Mouse (Mus musculus): ENCODE data around the gene Chrdl1. TPM values are rescaled to one million over a fixed set of nuclear protein-coding genes. Genes with fewer than 3 reads are reported as not detected.

The Chrdl1 gene
- polyA plus RNA-seq, 1 experiment from 2014 or later = 20.4 TPM

- peaks cover 14% of the 10 kb centered on the region; the same call in 1 of the 2 replicates for H3K27me3 ChIP-seq
- ATAC-seq (ENCODE audit: insufficient number of reproducible peaks, insufficient read depth, low FRiP score, low TSS enrichment, low read depth) = no peak
- no peaks in the 10 kb centered on the region for H3K4me1 ChIP-seq (replicated peaks)
- no peak overlapping the region for H3K4me3 ChIP-seq (replicated peaks)
- no peaks in the 10 kb centered on the region for H3K9me3 ChIP-seq
- no peaks in the 10 kb centered on the region for H3K36me3 ChIP-seq
- no peak overlapping the region for H3K4me2 ChIP-seq
- H3K27ac ChIP-seq = no peak overlapping the region
- WGBS = 86% methylated on average over 3 of the region's 3 CpGs
- H3K9ac ChIP-seq (replicated peaks) = no peak overlapping the region
These were observed 80.9 kb downstream of the Chrdl1 start for GRCm38 (mm10) chrX:143313166-143313565.

- no peak overlapping the region for H3K27ac ChIP-seq
- H3K4me1 ChIP-seq (replicated peaks) = no peaks in the 10 kb centered on the region
- peaks cover 17% of the 10 kb centered on the region for H3K27me3 ChIP-seq
- no peak for ATAC-seq (ENCODE audit: insufficient number of reproducible peaks, insufficient read depth, low FRiP score, low TSS enrichment, low read depth)
- no peak overlapping the region for H3K9ac ChIP-seq (replicated peaks)
- 92% methylated on average over 2 of the region's 2 CpGs for WGBS
- no peak overlapping the region for H3K4me2 ChIP-seq
- no peaks in the 10 kb centered on the region for H3K9me3 ChIP-seq
- no peak overlapping the region for H3K4me3 ChIP-seq (replicated peaks)
- no peaks in the 10 kb centered on the region for H3K36me3 ChIP-seq
These were observed 99.3 kb downstream of the Chrdl1 start for GRCm38 (mm10) chrX:143294726-143295125.

GRCm38 (mm10) chrX:143275202-143275601 is 118.9 kb downstream of the Chrdl1 start:
- H3K27me3 ChIP-seq = 0 out of 2 replicates have a peak, but pooled peaks cover 3% of the 10 kb centered on the region
- 42% methylated on average over 5 of the region's 5 CpGs for WGBS
- no peak for ATAC-seq (ENCODE audit: insufficient number of reproducible peaks, insufficient read depth, low FRiP score, low TSS enrichment, low read depth)

GRCm38 (mm10) chrX:143250709-143251108 is 143.4 kb downstream of the Chrdl1 start:
- H3K4me1 ChIP-seq (replicated peaks) = no peaks in the 10 kb centered on the region
- no peaks in the 10 kb centered on the region for H3K36me3 ChIP-seq
- no peak overlapping the region for H3K9ac ChIP-seq (replicated peaks)
- no peak for ATAC-seq (ENCODE audit: insufficient number of reproducible peaks, insufficient read depth, low FRiP score, low TSS enrichment, low read depth)
- H3K4me3 ChIP-seq (replicated peaks) = no peak overlapping the region
- H3K27ac ChIP-seq = no peak overlapping the region
- no peak overlapping the region for H3K4me2 ChIP-seq
- no peaks in the 10 kb centered on the region for H3K27me3 ChIP-seq
- H3K9me3 ChIP-seq = no peaks in the 10 kb centered on the region

More at GRCm38 (mm10) chrX:143275202-143275601, 118.9 kb downstream of the Chrdl1 start:
- Histone ChIP-seq H3K27ac (no peak overlapping the region), H3K9ac (replicated peaks) (no peak overlapping the region), H3K9me3 (no peaks in the 10 kb centered on the region), H3K4me3 (replicated peaks) (no peak overlapping the region), H3K4me2 (no peak overlapping the region), H3K36me3 (no peaks in the 10 kb centered on the region), H3K4me1 (replicated peaks) (no peaks in the 10 kb centered on the region)

Other genes with a start within 250 kb of the Chrdl1 start
- 14.0 and 16.8 TPM in 2 replicates for gene Pak3, start 124.3 kb upstream of the Chrdl1 start, polyA plus RNA-seq (2016; fragmentation: Nextera tagmentation; extraction: Ambion mirVana)

Data from limb, embryonic 12.5 days (tissue).